Mouse (Mus musculus): ENCODE results near the gene Mroh8.
"Not testable (repeated sequence)": the region's sequence is repeated elsewhere in the genome, so short reads cannot be mapped to it uniquely, and the experiment has no call there.

Mroh8 gene

GRCm38 (mm10) chr2:157288996-157289395 lies 9.6 kb upstream of the Mroh8 start:
- DNase-seq (ENCODE audit: low spot score in 2 of 2), result no peak

- DNase-seq (ENCODE audit: low spot score in 2 of 2), result peak; percentile 22 to 55
Measured at GRCm38 (mm10) chr2:157287542-157287941, 8.2 kb upstream of the Mroh8 start.

DNA sequence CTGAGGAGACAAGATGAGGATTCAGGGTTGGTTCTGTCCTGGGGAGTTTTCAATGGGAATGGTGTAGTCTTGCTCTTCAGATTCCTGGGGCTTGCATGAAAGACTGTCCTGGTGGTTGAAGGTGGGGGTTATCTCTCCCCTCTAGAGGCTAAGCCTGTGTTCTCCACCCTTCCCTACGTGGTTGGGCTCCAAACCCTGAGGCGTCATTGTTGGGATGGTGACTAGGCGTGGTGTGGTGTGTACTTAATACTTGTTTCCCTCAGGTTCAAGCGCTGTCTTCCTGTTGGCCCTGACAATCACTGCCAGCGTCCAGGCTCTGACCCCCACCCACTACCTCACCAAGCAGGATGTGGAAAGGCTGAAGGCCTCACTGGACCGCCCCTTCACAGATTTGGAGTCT lies 4.0 kb upstream of the Mroh8 start:
- DNase-seq (ENCODE audit: low spot score in 2 of 2), result no peak

- peak; percentile 92 to 97 for DNase-seq (ENCODE audit: low spot score in 2 of 2)
Measured at GRCm38 (mm10) chr2:157278717-157279415, 483 bp downstream of the Mroh8 start, which contains the start of gene Rpn2. Rpn2 (plus strand) TSS chr2:157279017.

GRCm38 (mm10) chr2:157263832-157264231 lies 15.5 kb downstream of the Mroh8 start:
- DNase-seq (ENCODE audit: low spot score in 2 of 2), result no peak

GRCm38 (mm10) chr2:157263101-157263500 lies 16.2 kb downstream of the Mroh8 start:
- DNase-seq (ENCODE audit: low spot score in 2 of 2), result no peak

- DNase-seq (ENCODE audit: low spot score in 2 of 2), result no peak
Measured at GRCm38 (mm10) chr2:157262506-157262905, 16.8 kb downstream of the Mroh8 start.

- DNase-seq (ENCODE audit: low spot score in 2 of 2), result no peak
Measured at GRCm38 (mm10) chr2:157261930-157262329, 17.4 kb downstream of the Mroh8 start.

- DNase-seq (ENCODE audit: low spot score in 2 of 2), result peak; percentile 25 to 57
Measured at GRCm38 (mm10) chr2:157259720-157260119, 19.6 kb downstream of the Mroh8 start.

GRCm38 (mm10) chr2:157248111-157248510 lies 31.2 kb downstream of the Mroh8 start:
- no peak for DNase-seq (ENCODE audit: low spot score in 2 of 2)

- DNase-seq (ENCODE audit: low spot score in 2 of 2), result no peak
Measured at GRCm38 (mm10) chr2:157245603-157246002, 33.7 kb downstream of the Mroh8 start.

DNA sequence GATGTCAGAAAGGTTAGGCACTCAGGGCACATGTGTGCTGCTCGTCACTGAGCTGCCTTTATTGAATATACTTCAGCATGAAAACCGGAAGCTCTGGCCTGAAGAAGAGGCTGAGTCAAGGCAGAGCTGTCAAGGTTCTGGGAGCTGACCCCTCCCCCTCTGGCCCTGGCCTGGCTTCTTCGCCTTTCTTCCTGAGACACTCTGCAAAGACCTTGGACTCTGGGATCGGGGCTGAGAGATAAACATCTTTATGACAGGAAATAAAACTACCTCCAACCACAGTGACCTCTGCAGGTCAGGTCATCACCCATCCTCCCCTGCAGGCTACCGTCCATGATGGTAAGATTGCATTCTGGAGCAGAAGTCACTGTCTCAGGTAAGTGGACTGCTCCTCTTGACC lies 34.3 kb downstream of the Mroh8 start:
- DNase-seq (ENCODE audit: low spot score in 2 of 2), result no peak

GRCm38 (mm10) chr2:157235946-157236345 lies 43.4 kb downstream of the Mroh8 start:
- no peak for DNase-seq (ENCODE audit: low spot score in 2 of 2)

GRCm38 (mm10) chr2:157221916-157222315 lies 57.4 kb downstream of the Mroh8 start:
- not testable (repeated sequence) for DNase-seq (ENCODE audit: low spot score in 2 of 2)

- DNase-seq (ENCODE audit: low spot score in 2 of 2), result no peak
Measured at GRCm38 (mm10) chr2:157220108-157220507, 59.2 kb downstream of the Mroh8 start.

GRCm38 (mm10) chr2:157211731-157212130 lies 67.6 kb downstream of the Mroh8 start:
- no peak for DNase-seq (ENCODE audit: low spot score in 2 of 2)

DNA sequence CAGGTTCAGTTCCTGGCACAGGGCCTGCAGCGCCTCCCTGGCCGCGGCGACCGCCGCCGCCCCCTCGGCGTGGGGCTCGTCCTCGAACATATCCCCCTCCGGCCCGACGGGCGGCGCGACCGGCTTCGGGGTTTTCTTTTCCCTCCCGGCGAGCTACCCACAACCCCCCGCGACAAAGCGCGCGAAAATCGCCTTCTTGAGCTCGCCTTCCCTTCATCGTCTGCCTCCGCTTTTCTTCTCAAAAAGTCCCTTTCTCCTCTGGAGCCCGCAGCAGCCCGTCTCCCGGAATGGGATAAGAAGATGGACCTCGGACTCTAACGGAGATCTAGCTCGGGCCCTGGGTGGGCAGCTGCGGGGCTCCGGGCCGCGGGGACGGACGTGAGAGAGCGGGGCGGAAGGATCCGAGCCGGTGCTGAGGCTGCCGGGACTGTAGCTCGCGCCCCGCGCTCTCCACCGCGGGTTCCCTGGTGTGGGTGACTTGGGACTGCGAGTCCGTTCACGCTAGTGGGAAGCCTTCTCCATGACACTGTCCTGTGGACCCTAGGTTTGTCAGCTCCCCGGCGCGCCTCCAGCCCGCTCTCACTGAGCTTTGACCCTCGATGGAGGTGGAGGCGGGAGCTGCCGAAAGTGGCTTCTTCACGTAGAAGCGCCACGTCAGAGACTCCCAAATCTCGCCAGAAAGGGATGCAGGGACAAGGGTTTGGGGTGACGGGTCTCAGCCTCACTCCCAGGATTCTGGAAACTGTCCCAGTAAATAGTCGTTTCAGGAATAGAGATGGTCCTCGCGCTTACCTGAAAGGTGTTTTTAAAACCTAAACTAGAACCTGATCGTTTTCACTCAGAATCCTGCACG lies 74.8 kb downstream of the Mroh8 start, which contains the start of gene Rbl1:
Rbl1 (minus strand) TSS at position 169 of the 853 bp plus-strand sequence.
- peak; percentile 81 to 83 for DNase-seq (ENCODE audit: low spot score in 2 of 2)

GRCm38 (mm10) chr2:157203459-157204365 lies 75.6 kb downstream of the Mroh8 start:
- DNase-seq (ENCODE audit: low spot score in 2 of 2), result peak in 1 of 2 experiments; percentile 8

DNA sequence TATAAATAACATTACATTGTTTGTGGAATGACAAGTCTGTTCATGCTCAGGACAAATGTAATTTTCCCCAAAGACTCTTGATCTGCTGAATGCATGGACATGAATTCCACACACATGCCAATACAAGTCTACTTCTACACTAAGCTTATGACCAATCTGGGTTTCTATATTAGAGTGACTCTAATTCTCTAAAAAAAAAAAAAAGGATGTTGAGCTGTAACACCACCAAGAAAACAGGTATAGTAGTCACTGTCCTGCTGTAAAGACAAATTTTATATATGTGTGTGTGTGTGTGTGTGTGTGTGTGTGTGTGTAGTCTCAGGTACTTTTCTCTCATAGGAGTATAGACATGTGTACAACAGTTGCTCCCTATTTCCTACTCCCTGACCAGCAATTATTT lies 76.3 kb downstream of the Mroh8 start:
- no peak for DNase-seq (ENCODE audit: low spot score in 2 of 2)

DNA sequence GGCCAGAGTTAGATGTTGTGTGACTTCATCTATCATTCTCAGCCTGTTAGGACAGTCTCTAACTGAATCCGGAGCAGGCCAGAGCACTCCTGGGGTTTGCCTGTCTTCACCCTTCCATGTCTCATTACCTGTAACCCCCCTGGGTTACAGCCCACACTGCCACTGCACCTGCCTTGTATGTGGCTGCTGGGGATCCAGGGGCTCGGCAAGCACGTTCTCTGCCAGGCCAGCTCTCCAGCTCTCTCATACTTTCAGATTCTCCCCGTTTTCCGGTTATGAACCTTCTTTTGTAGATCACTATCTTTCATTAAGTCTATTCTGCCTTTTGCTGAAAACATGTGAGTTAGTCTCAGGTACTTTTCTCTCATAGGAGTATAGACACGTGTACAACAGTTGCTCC lies 77.0 kb downstream of the Mroh8 start:
- no peak for DNase-seq (ENCODE audit: low spot score in 2 of 2)

- no peak for DNase-seq (ENCODE audit: low spot score in 2 of 2)
Measured at GRCm38 (mm10) chr2:157201081-157201830, 78.1 kb downstream of the Mroh8 start.

Data from frontal cortex, postnatal 14 days (tissue).